Mouse (Mus musculus) cerebellum, postnatal 4 days (tissue): ENCODE measurements around the gene Pnma1.

Source experiments
- DNase-seq, 2 experiments: peaks; one replicate each; pipeline ENCODE4 v3.0.0; 2022; ENCODE audit warnings: low spot score in 2 of 2, mixed read lengths in 1 of 2

Pnma1 gene

GRCm38 (mm10) chr12:84178652-84179445 lies 30.6 kb upstream of the Pnma1 start:
- DNase-seq, result no peak

DNA sequence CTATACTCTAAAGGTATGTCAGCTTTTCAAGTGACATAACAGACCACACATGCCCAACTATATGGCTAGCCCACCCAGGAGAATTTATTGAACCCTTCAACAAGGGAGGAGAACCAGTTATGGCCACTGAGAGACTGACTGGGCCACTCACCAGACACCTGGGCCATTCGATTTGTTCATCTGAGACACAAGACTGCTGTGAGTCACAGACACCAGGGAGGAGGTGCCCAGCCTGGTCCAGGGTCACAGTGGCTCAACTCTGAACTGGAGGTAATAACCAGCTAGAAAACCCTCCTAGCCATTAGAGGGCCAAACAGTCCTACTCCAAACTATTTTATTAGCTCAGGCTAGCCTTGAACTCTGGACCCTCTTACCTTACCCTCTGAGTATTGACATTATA lies 29.8 kb upstream of the Pnma1 start:
- no peak for DNase-seq

GRCm38 (mm10) chr12:84176886-84177765 lies 28.8 kb upstream of the Pnma1 start:
- no peak for DNase-seq

DNA sequence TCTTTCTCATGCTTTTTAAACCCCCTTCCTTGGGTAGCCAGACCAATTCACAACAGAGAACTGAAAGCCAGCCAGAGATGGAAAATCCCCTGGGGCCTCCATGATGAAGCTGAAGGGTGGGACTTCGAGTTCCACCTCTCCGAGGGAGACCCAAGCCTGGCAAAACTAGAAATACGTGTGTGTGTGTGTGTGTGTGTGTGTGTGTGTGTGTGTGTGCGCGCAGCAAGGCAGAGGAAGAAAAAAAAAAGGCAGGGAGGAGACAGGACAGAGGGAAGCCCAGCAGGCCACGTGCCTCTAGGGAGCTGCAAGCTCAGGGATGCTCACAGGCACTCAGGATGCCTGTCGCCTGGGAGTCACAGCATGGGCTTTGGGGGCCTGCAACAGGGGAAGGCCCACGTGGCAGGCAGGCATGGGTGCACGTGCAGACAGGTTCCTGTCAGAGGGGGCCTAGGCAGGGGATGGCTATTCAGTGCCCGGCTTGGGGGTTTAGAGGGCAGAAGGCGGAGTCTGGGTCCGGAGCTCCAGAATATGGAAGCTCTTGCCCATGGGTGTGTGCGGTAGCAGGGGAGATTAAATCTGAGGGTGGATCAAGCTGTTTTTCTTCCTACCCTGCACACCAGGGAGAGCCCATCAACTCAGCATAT lies 28.0 kb upstream of the Pnma1 start:
- peak in 1 of 2 experiments; percentile 29 for DNase-seq

- DNase-seq, result peak in 1 of 2 experiments; percentile 64
Observed at GRCm38 (mm10) chr12:84175659-84176061, 27.4 kb upstream of the Pnma1 start.

DNA sequence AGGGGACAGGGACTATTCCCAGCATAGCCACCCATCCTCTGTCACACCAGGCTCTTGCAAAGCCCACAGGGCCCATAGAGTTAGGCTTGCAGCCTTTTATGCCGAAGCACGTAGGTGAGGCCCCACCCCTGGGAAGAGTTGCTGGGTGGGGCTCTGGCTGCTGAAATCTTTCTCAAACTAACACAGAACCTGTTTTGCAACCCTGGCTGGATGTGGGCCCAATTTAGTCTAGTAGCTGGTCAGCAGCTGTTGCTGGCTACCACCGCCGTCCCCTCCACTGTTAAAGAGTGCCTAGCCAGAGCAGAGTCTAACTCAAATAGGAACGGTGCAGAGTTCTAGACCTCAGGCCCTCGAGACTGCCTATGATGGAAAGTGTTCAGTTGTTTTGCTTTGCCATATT lies 26.6 kb upstream of the Pnma1 start:
- no peak for DNase-seq

- peak in 1 of 2 experiments; percentile 43 for DNase-seq
Observed at GRCm38 (mm10) chr12:84174190-84174811, 26.0 kb upstream of the Pnma1 start.

GRCm38 (mm10) chr12:84173309-84173915 lies 25.1 kb upstream of the Pnma1 start:
- DNase-seq, result no peak

DNA sequence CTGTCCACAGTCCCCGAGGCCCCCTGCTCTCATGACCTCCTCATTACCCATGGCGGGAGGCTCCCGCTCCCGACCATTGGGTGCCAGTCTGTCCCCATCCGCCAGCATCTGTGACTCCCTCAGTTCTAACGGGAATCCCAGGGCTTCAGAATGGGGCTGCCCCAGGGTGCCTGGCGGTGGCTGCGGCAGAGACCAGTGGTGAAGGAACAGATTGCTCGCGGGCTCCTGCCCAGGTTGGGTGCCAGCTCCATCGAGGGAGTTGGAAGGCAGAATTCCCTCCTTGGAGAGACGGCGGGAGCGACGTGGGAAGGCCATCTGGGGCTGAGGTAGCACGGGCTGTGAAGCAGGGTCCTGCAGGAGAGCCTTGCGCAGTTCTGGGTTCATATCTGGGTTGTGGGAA lies 24.6 kb upstream of the Pnma1 start:
- no peak for DNase-seq

- DNase-seq, result no peak
Observed at GRCm38 (mm10) chr12:84172216-84172615, 23.9 kb upstream of the Pnma1 start.

- no peak for DNase-seq
Observed at GRCm38 (mm10) chr12:84170610-84171009, 22.3 kb upstream of the Pnma1 start.

DNA sequence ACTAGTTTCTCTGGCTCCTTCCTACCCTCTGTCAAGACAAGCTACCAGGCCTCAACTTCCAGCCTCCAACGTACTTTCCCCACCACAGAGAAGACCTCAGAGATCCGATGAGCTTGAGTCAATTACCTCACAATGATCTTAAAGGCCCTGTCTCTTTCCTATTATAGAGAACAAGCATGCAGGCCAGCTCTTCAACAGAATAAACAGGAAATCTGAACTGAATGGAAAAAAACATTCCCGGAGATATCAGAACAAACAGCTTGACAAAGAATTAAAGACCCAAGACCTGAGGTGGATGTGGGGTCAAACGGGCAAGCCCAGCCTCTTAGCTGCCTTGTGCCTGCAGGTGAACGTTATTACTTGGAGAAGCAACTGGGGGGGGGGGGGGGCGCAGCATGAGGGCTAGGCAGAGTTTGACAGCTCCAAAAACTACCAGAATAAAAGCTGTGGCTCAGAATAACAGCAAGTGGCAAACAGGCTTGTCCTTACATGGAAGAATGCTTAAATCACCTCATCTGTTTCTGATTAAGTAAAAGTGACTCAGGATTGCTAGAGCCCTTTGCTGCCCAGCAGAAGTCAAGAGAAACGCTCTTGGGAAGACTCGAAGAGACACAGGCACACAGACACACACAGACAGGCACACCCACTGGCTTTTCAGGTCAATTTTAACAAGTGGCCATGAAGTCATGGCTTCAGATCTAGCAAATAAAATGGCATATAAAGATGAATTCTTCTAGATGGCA lies 17.5 kb upstream of the Pnma1 start:
- DNase-seq, result no peak

DNA sequence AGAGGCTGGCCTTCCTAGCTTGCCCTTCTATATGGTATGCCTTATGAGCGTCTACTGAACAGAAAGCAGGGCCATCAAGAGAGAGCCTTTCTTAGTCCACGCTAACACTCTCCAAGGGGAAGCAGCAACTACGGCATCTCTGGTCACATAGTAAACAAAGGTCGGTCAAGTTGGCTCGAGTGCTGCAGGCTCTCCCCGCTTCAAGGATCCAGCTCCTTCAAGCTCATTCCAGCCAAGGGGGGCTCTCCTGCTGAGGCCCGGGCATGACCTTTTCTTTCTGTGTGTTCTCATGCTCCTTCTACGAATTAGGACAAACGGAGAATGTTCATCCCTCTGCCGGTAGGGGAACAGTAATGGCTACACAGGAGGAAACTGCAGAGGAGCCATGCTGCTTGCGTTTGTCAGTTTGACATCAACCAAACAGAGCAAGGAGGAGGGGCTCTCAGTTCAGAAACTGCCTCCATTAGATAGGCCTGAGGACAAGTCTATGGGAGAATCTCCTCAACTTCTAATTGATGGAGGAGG lies 15.4 kb upstream of the Pnma1 start:
- peak in 1 of 2 experiments; percentile 17 for DNase-seq

- DNase-seq, result peak; percentile 24 to 40
Observed at GRCm38 (mm10) chr12:84163133-84163532, 14.8 kb upstream of the Pnma1 start.

DNA sequence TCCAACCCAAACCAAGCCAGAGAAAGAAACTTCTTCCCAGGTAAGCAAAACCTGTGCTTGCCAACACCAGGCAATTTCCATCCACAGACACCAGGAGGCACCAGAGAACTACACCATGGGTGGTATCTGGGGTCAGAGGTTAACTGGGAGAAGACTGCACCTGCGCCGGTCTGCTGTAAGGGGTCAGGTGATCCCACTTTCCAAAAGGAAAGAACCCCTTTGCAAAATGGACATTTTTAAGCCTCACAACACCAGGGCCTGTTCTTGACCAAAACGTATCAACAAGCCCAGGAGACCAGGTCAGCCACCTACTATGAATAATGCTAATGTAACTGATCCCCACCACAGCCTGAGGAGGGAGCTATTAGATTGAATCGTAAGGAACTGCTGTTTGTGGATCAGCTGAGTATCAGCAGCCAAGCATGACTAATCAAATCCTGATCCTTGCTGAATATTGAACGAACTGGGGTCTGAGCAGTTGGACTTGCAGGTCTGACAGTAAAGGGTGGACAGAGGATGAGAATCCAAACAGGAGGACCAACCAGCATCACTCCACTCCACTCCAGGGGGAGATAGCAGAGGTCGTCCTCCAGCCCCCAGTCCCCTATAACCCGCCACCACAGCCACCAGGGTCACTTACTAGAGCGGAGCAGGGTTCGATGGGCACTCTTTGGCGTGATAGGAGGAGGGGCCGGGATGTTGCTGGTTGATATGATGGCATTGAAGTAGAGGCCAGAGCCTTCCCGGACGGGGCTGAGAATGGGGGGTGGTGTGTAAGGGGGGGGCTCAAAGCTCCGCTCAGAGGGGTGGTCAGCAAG lies 13.5 kb upstream of the Pnma1 start:
- DNase-seq, result no peak

- DNase-seq, result no peak
Observed at GRCm38 (mm10) chr12:84161116-84161515, 12.8 kb upstream of the Pnma1 start.

DNA sequence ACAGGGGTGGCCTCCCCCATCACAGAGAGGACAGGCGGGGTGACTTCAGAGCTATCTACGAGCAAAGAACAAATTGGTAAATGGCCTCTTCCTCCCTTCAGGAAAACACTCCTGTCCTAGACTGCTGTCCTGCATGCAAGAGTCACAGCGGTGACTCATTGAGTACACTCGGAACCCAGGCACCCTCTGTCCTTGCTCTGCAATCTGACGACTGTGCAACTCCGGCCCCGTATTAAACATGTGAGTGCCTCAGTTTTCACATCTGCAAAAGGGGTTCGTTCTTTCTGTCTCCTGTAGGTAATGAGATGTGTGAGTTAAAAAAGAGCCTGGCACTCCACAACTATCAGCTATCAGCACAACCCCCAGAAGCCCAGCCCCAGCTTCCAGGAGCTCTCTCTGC lies 12.2 kb upstream of the Pnma1 start:
- DNase-seq, result no peak

DNA sequence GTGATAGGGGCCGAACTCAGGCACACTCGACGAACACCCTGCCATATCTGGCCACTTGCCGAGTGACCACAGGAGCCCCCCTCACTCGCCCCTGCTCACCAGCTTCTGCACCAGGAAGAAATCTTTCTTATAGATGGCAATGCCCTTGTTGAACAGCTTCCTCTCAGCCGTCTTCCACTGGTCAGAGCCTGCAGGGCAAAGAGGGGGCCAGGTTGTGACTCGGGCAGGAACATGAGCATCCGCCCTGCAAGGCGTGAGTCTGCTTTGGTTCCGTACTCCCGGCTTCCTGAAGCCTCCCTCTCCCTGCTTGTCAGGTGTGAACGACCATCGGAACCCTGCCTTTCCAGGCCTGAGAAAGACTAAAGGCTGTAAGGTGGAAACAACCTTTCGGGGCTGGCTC lies 9.9 kb upstream of the Pnma1 start:
- peak in 1 of 2 experiments; percentile 17 for DNase-seq

GRCm38 (mm10) chr12:84156210-84156609 lies 7.9 kb upstream of the Pnma1 start:
- no peak for DNase-seq

DNA sequence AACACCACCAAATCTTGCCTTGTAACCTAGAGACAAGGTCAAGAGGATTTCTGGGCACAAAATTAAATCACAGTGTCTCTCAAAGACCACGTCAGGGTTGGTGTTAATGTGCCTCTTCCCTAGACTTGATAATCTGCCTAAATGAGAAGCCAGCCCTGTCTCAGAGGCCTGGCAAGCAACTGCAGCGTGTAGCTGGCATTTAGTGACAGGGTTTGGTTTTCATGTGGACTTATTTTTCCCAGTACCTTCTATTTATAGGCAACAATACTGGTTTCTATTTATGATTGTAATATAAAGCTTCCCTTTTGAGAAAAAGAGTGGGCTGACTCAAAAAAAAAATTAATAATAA lies 7.2 kb upstream of the Pnma1 start:
- no peak for DNase-seq
